Mouse (Mus musculus): ENCODE measurements at regions not wholly inside any gene's neighbourhood (a gene's known extent, or its start where the extent isn't known, plus 50 kb on each side); places are given as distances from the start of the nearest gene placed in this dataset.

DNA sequence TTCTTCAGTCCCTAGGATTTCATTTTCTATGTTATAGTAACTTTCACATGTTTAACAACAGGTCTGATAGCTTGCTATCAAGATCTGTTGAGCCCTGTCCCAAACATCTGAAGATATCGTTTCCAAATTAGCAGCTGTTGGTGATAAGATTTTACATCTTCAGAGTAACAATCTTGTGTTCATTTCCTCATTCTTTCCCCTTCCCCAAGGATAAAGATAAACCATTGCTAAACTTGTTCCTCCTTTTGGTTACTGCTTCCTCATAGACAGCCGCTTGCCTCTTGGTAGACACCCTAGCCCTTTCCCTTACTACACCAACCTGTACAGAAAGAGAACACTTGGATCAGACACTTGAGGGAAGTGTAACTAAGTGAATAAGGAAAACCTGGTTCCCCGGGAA is 58.6 kb downstream of the Kcnrg start:
- WGBS: 70% methylated on average over 3 of the region's 3 CpGs

GRCm38 (mm10) chr14:61673184-61673583 is 65.9 kb downstream of the Kcnrg start:
- WGBS: 46% methylated on average over 2 of the region's 2 CpGs
- Histone ChIP-seq H3K4me1 (peaks cover 10% of the 10 kb centered on the region), H3K9ac (no peak overlapping the region), H3K9me3 (no peaks in the 10 kb centered on the region), H3K27me3 (replicated peaks) (no peaks in the 10 kb centered on the region), H3K4me2 (no peak overlapping the region), H3K4me3 (no peak overlapping the region), H3K27ac (replicated peaks) (no peak overlapping the region; the same call in 1 of the 2 replicates), H3K36me3 (peaks cover 25% of the 10 kb centered on the region)
- ATAC-seq (ENCODE audit: extremely low read depth, insufficient number of reproducible peaks, low FRiP score, low TSS enrichment): no peak

More for the DNA sequence above, 58.6 kb downstream of the Kcnrg start:
- Histone ChIP-seq H3K9me3 (no peaks in the 10 kb centered on the region), H3K4me3 (no peak overlapping the region), H3K9ac (no peak overlapping the region), H3K36me3 (no peaks in the 10 kb centered on the region; the same call in 1 of the 2 replicates), H3K4me2 (no peak overlapping the region), H3K27ac (replicated peaks) (no peak overlapping the region), H3K27me3 (replicated peaks) (no peaks in the 10 kb centered on the region), H3K4me1 (peaks cover 3% of the 10 kb centered on the region; the same call in 1 of the 2 replicates)
- no peak for ATAC-seq (ENCODE audit: extremely low read depth, insufficient number of reproducible peaks, low FRiP score, low TSS enrichment)

- no peak overlapping the region for H3K9ac ChIP-seq
- H3K27ac ChIP-seq (replicated peaks): no peak overlapping the region
- 85% methylated on average over 1 of the region's 1 CpGs for WGBS
- H3K36me3 ChIP-seq: peaks cover 16% of the 10 kb centered on the region
- H3K4me3 ChIP-seq: no peak overlapping the region
- peaks cover 24% of the 10 kb centered on the region for H3K4me1 ChIP-seq
- H3K27me3 ChIP-seq (replicated peaks): no peaks in the 10 kb centered on the region
- no peak overlapping the region for H3K4me2 ChIP-seq
- H3K9me3 ChIP-seq: no peaks in the 10 kb centered on the region
- no peak for ATAC-seq (ENCODE audit: extremely low read depth, insufficient number of reproducible peaks, low FRiP score, low TSS enrichment)
Measured at GRCm38 (mm10) chr14:61678107-61678506, 70.8 kb downstream of the Kcnrg start.

- Histone ChIP-seq H3K27ac (replicated peaks) (peak overlapping the region; percentile 94), H3K36me3 (peaks cover 11% of the 10 kb centered on the region), H3K27me3 (replicated peaks) (peaks cover 19% of the 10 kb centered on the region), H3K4me2 (peak overlapping the region; percentile 95), H3K9ac (peak overlapping the region; percentile 86), H3K4me1 (peaks cover 41% of the 10 kb centered on the region), H3K9me3 (no peaks in the 10 kb centered on the region), H3K4me3 (peak overlapping the region; percentile 65)
- ATAC-seq (ENCODE audit: extremely low read depth, insufficient number of reproducible peaks, low FRiP score, low TSS enrichment): peak; percentile 73
- under 1% methylated on average over 45 of the region's 50 CpGs for WGBS
Measured at GRCm38 (mm10) chr14:61680818-61681707, 73.8 kb downstream of the Kcnrg start.

DNA sequence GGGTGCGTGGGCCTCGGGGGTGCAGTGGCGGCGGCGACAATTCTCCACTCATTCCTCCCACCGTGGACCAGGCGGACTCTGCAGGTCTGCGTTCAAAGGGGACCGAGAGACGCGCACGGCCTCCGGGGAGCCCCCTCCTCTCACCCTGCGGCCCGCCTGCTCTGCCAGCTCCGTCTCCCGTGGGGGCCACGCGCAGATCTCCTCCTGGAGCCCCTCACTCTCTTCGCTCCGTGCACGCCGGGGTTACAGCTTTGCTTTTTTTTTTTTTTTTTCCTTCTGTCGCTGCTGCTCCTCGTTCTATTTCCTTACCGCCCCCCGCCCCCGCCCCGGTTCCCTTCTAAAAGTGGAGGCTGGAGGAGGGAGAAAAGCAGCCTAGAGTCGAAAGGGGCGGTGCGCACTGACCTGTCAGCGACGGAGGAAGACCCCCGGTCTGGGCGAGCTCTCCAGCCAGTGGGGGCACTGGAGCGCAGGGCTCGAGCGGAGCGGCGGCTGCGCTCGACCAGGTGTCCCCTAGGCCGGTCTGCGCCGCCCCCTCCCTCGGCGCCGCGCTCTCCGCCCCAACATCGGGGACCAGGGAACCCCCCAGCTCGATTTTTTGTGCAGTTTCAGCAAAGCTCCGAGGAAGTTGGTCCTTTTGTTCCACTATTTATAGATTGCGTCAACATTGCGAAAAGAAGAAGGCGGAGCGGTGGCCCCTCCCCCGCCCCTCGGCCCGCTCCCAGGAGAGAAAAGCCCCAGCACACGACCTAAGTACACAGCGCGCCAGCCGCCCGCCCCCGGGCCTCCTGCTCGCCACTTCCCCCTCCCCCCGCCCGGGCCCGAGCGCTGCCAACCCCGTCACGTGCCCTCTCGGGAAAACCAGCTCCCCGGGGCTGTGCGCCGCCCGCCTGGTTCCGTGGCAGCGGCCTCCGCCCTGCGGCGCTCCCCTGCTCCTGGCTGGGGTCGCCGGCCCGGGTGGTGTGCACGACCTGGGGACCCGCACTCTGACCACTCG is 74.7 kb downstream of the Kcnrg start:
- Histone ChIP-seq H3K9me3 (no peaks in the 10 kb centered on the region), H3K36me3 (peaks cover 6% of the 10 kb centered on the region; the same call in 1 of the 2 replicates), H3K27me3 (replicated peaks) (peaks cover 26% of the 10 kb centered on the region), H3K4me3 (peak overlapping the region; percentile 65), H3K9ac (peak overlapping the region; percentile 86), H3K27ac (replicated peaks) (peak overlapping the region; percentile 94), H3K4me2 (peak overlapping the region; percentile 95), H3K4me1 (peaks cover 49% of the 10 kb centered on the region)
- under 1% methylated on average over 81 of the region's 90 CpGs for WGBS
- peak; percentile 69 for ATAC-seq (ENCODE audit: extremely low read depth, insufficient number of reproducible peaks, low FRiP score, low TSS enrichment)

- Histone ChIP-seq H3K9ac (peak overlapping the region; percentile 86), H3K4me2 (peak overlapping the region; percentile 95), H3K4me3 (peak overlapping the region; percentile 65), H3K4me1 (peaks cover 55% of the 10 kb centered on the region), H3K9me3 (no peaks in the 10 kb centered on the region), H3K27me3 (replicated peaks) (peaks cover 28% of the 10 kb centered on the region), H3K36me3 (peaks cover 3% of the 10 kb centered on the region; the same call in 1 of the 2 replicates), H3K27ac (replicated peaks) (peak overlapping the region; percentile 94)
- peak; percentile 39 for ATAC-seq (ENCODE audit: extremely low read depth, insufficient number of reproducible peaks, low FRiP score, low TSS enrichment)
- under 1% methylated on average over 54 of the region's 54 CpGs for WGBS
Measured at GRCm38 (mm10) chr14:61682721-61683355, 75.6 kb downstream of the Kcnrg start.

- no peak for ATAC-seq (ENCODE audit: extremely low read depth, insufficient number of reproducible peaks, low FRiP score, low TSS enrichment)
- peak overlapping the region; percentile 94 for H3K27ac ChIP-seq (replicated peaks)
Measured at GRCm38 (mm10) chr14:61683356-61683740, 76.1 kb downstream of the Kcnrg start.

DNA sequence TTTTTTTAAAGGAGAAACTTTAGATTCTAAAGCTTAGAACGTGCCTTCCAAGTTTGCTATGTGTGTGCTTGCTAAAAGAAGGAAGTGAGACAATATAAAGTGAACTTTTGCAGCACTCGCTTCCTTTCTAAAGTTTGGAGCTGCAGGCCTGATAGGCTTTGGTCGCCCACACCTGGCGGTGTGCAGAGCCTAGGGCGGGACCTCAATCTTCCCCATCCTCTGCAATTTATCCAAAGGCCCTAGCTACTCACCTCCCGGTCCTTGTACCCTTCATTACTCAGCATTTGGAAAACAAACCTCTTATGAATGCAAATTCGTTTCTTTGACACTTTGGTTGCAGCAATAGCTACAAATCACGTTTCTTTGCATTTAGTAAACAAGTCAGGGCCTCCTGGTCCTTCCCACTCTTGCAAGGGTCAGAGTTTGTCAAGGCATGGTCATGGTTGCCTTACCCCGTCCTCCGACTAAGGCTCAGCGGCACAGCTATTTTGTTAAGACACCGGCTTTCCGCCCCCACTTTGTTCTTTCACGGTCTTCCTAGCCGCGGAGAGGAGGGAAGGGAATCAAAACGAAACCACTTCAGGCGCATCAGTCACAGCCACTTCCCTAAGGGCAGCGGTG is 76.6 kb downstream of the Kcnrg start:
- peaks cover 32% of the 10 kb centered on the region for H3K27me3 ChIP-seq (replicated peaks)
- H3K4me3 ChIP-seq: peak overlapping the region; percentile 65
- peaks cover 60% of the 10 kb centered on the region for H3K4me1 ChIP-seq
- no peak for ATAC-seq (ENCODE audit: extremely low read depth, insufficient number of reproducible peaks, low FRiP score, low TSS enrichment)
- no peaks in the 10 kb centered on the region for H3K36me3 ChIP-seq
- H3K9me3 ChIP-seq: no peaks in the 10 kb centered on the region
- H3K9ac ChIP-seq: peak overlapping the region; percentile 71
- H3K4me2 ChIP-seq: peak overlapping the region; percentile 95
- no peak overlapping the region for H3K27ac ChIP-seq (replicated peaks)
- 19% methylated on average over 19 of the region's 19 CpGs for WGBS

More at GRCm38 (mm10) chr14:61683356-61683740, 76.1 kb downstream of the Kcnrg start:
- H3K4me2 ChIP-seq: peak overlapping the region; percentile 95
- H3K4me3 ChIP-seq: peak overlapping the region; percentile 65
- peaks cover 55% of the 10 kb centered on the region for H3K4me1 ChIP-seq
- no peaks in the 10 kb centered on the region for H3K36me3 ChIP-seq
- peak overlapping the region; percentile 86 for H3K9ac ChIP-seq
- 21% methylated on average over 9 of the region's 9 CpGs for WGBS
- no peaks in the 10 kb centered on the region for H3K9me3 ChIP-seq
- H3K27me3 ChIP-seq (replicated peaks): peaks cover 28% of the 10 kb centered on the region

DNA sequence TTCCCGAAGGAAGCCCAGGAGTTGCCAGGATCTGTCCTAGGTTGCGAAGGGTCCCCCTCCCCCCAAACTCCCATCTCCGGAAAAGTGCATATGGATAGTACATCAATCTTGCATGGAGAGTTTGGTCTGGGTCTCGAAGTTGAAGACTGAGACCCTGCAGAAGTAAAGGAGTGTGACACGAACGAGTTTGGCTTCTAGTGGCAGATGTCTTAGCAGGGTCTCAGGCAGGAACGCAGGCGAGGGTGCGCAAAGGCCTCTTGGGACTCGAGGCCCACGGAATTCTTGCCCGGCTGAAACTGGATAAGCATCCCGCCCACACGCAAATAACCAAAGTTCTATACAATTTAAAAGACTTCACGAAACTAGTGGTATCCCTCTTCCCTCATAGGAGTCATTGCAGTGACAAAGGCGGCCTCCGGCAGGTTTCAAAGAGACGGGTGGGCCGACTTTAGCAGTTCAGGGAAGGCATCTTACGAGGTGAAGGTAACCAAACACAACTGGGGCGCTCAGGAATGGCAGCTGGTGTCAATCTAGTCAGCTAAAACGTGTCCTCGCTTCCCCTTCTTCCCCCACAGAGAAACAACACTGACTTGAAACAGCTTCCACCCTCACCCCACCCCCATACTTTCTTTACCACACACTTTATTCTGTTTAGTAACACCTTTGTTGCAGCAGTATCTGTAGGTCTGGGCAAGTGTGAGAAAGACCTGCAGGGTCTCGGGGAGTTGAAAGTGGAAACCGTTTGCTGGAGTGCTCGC is 77.4 kb downstream of the Kcnrg start:
- peak overlapping the region; percentile 65 for H3K4me3 ChIP-seq
- peak overlapping the region; percentile 71 for H3K9ac ChIP-seq
- ATAC-seq (ENCODE audit: extremely low read depth, insufficient number of reproducible peaks, low FRiP score, low TSS enrichment): no peak
- no peaks in the 10 kb centered on the region for H3K9me3 ChIP-seq
- 18% methylated on average over 26 of the region's 26 CpGs for WGBS
- no peak overlapping the region for H3K27ac ChIP-seq (replicated peaks)
- no peaks in the 10 kb centered on the region for H3K36me3 ChIP-seq
- H3K4me2 ChIP-seq: peak overlapping the region; percentile 95
- peaks cover 60% of the 10 kb centered on the region for H3K4me1 ChIP-seq
- peaks cover 40% of the 10 kb centered on the region for H3K27me3 ChIP-seq (replicated peaks)
